Mouse (Mus musculus) heart, embryonic 14.5 days (tissue): ENCODE results near the gene Macf1. TPM values are rescaled to one million over a fixed set of nuclear protein-coding genes. Genes with fewer than 3 reads are reported as not detected.

ENCODE experiments used
- ATAC-seq: fragments of 200-750 bp; cut with Nextera tagmentation; 2 replicates; pipeline ENCODE4 v1.8.0; 2017; ENCODE audit warnings: low read depth, moderate TSS enrichment; ENCODE audit not compliant: insufficient number of reproducible peaks, insufficient read depth, low FRiP score
- H3K27ac ChIP-seq, 2 experiments: fragments of 200-500 bp in 1 of 2; fragments of 300-500 bp in 1 of 2; sonication (generic) in 1 of 2; replicated peaks in 1 of 2; 2 replicates each; pipeline ENCODE4 v1.5.1; 2012 to 2014; ENCODE audit warnings: low read depth in 2 of 2, low read length in 2 of 2, control low read depth in 1 of 2, mild to moderate bottlenecking in 1 of 2, mixed read lengths in 1 of 2; ENCODE audit not compliant: control insufficient read depth in 1 of 2, insufficient read depth in 1 of 2
- H3K27me3 ChIP-seq: fragments of 300-500 bp; sonication (generic); 2 replicates; pipeline ENCODE4 v1.6.1; 2014; ENCODE audit warnings: mild to moderate bottlenecking, low read length, control low read depth; ENCODE audit not compliant: control insufficient read depth, insufficient read depth
- H3K36me3 ChIP-seq: fragments of 300-500 bp; sonication (generic); 2 replicates; pipeline ENCODE4 v1.6.1; 2014; ENCODE audit warnings: mild to moderate bottlenecking, control low read depth, low read length, mixed read lengths; ENCODE audit not compliant: control insufficient read depth, insufficient read depth
- H3K4me1 ChIP-seq, 2 experiments: fragments of 200-500 bp in 1 of 2; fragments of 300-500 bp in 1 of 2; sonication (generic) in 1 of 2; 2 replicates each; pipeline ENCODE4 v1.6.1; 2012 to 2014; ENCODE audit warnings: low read length in 2 of 2, control low read depth in 1 of 2, mixed read lengths in 1 of 2; ENCODE audit not compliant: control insufficient read depth in 2 of 2, insufficient read depth in 2 of 2
- H3K4me2 ChIP-seq: fragments of 300-500 bp; sonication (generic); 2 replicates; pipeline ENCODE4 v1.6.1; 2014; ENCODE audit warnings: mild to moderate bottlenecking, low read length
- H3K4me3 ChIP-seq, 2 experiments: fragments of 200-500 bp in 1 of 2; fragments of 300-500 bp in 1 of 2; sonication (generic) in 1 of 2; 2 replicates each; pipeline ENCODE4 v1.5.1; 2012 to 2014; ENCODE audit warnings: low read length in 2 of 2, mild to moderate bottlenecking in 2 of 2, control low read depth in 1 of 2, low read depth in 1 of 2, moderate library complexity in 1 of 2; ENCODE audit not compliant: control insufficient read depth in 1 of 2, insufficient read depth in 1 of 2
- H3K9ac ChIP-seq: fragments of 300-500 bp; sonication (generic); 2 replicates; pipeline ENCODE4 v1.6.1; 2014; ENCODE audit warnings: mild to moderate bottlenecking, low read length
- H3K9me3 ChIP-seq: fragments of 300-500 bp; sonication (generic); 2 replicates; pipeline ENCODE4 v1.6.1; 2016; ENCODE audit warnings: low read length, control low read depth; ENCODE audit not compliant: control insufficient read depth
- WGBS: fragments of 180-500 bp; shearing (Covaris S2); extraction: QIAGEN DNeasy Blood & Tissue Kit; methylation state at CpG from one replicate; pipeline ENCODE4 v1.1.7; 2014; 5-methylcytosine and 5-hydroxymethylcytosine counted together
- polyA plus RNA-seq: library from polyadenylated mRNA; unstranded; fragments of >200 nt; fragmentation: Nextera tagmentation; extraction: Ambion mirVana; gene quantifications from 2 replicates; pipeline ENCODE4 v1.2.1, GENCODE M21; 2014

The Macf1 gene
- polyA plus RNA-seq, 1 experiment from 2014 or later = 107 TPM

DNA sequence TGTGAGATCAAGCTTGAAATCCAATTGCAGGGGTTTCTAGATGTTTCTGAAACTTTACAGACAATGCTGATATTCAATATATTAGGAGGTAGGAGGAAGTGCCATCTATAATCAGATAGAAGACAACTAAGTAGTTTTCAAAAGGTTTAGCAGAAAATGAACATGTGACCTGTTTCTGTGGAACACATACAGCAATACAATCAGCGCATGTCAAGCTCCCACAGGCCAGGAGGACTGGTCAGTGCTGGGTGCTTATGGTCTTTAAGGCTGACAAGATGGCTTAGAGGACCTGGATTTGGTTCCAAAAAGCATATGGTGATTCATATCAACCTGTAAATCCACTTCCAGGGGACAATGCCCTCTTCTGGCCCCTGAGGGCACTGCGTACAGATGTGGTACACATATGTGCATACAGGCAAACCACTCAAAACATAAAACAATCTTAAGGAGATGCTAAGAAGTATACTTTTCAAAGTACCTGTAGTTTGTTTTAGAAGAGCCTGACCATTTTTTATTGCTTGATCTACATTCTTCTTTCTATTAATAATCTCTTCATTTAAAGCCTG is 288.6 kb downstream of the Macf1 start:
- H3K9me3 ChIP-seq = no peaks in the 10 kb centered on the region
- ATAC-seq = no peak
- H3K4me2 ChIP-seq = no peak overlapping the region
- no peaks in the 10 kb centered on the region for H3K27me3 ChIP-seq
- no peak overlapping the region for H3K9ac ChIP-seq
- H3K4me3 ChIP-seq = no peak overlapping the region
- no peak overlapping the region for H3K27ac ChIP-seq
- WGBS = 99% methylated on average over 2 of the region's 2 CpGs
- H3K4me1 ChIP-seq = peaks cover 0 to 13% of the 10 kb centered on the region in 2 experiments; a peak in 2 of 4 replicates
- peaks cover 97% of the 10 kb centered on the region for H3K36me3 ChIP-seq

DNA sequence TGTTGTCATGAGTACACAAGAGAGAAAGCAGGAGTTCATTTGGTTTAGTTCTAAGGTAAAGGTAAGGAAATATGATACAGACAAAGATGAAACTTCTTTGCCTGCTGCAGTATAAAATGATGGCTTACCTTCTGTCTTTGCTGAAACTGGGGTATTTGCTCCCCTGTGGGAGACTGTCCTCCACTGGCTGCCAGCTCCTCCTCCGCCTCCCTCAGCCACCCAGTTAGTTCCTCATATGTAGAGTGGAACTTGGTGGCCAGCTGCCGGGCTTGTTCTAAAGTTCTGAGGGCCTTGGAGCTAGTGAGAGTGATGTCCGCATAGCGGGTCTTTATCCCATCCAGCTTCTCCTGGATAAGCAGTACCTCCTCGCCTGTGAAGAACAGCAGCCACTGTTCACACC is 289.3 kb downstream of the Macf1 start:
- no peak overlapping the region for H3K27ac ChIP-seq
- no peak for ATAC-seq
- WGBS = 89% methylated on average over 5 of the region's 5 CpGs

DNA sequence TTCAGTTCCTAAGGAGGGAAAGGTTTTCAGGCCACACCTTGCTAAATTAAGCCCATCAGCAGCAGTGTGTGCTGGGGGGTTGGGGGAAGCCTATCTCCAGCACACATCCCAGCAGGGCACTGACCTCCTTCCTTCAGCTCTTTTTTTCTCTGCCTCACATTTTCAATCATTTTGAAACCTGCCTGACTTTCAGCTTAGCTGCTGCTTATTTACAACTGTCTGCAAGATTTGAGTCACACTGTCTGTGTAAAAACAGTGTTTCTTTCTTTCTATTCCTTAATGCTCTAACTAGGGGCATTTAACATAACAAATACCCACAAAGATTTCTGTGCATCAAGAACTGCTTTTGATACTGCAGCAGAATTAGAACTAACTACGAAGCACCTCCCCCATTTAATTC is 289.9 kb downstream of the Macf1 start:
- no peak overlapping the region for H3K4me2 ChIP-seq
- H3K9me3 ChIP-seq = no peaks in the 10 kb centered on the region
- no peak overlapping the region for H3K27ac ChIP-seq
- peaks cover 98% of the 10 kb centered on the region for H3K36me3 ChIP-seq
- no peak for ATAC-seq
- whole genome bisulfite sequencing = 96% methylated on average over 1 of the region's 1 CpGs
- no peak overlapping the region for H3K4me3 ChIP-seq
- no peak overlapping the region for H3K9ac ChIP-seq
- no peaks in the 10 kb centered on the region for H3K27me3 ChIP-seq
- H3K4me1 ChIP-seq = peaks cover 0 to 13% of the 10 kb centered on the region in 2 experiments; a peak in 2 of 4 replicates

More for the DNA sequence above, 289.3 kb downstream of the Macf1 start:
- H3K36me3 ChIP-seq = peaks cover 98% of the 10 kb centered on the region
- no peak overlapping the region for H3K4me2 ChIP-seq
- no peak overlapping the region for H3K9ac ChIP-seq
- H3K9me3 ChIP-seq = no peaks in the 10 kb centered on the region
- no peak overlapping the region for H3K4me3 ChIP-seq
- H3K4me1 ChIP-seq = peaks cover 0 to 13% of the 10 kb centered on the region in 2 experiments; a peak in 2 of 4 replicates
- H3K27me3 ChIP-seq = no peaks in the 10 kb centered on the region

DNA sequence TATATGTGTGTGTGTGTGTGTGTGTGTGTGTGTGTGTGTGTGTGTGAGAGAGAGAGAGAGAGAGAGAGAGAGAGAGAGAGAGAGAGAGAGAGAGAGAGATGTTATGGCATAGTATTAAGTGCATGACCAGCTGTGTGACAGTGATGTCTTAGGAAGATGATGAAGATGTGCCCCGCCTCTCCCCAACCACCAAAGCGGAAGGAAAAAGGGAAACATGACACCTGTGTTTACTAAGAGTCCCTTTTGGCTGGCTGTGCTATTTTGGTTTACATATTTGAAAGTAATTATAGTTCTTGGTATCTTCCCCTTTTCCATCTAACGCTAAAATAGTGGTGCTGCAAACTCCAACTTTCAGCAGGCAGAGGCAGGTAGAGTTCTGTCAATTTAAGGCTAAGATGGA is 291.2 kb downstream of the Macf1 start:
- ATAC-seq = no peak
- 94% methylated on average over 3 of the region's 3 CpGs for WGBS
- Histone ChIP-seq H3K4me2 (no peak overlapping the region), H3K4me3 (no peak overlapping the region), H3K9ac (no peak overlapping the region), H3K9me3 (no peaks in the 10 kb centered on the region), H3K27ac (no peak overlapping the region), H3K36me3 (peaks cover 98% of the 10 kb centered on the region), H3K27me3 (no peaks in the 10 kb centered on the region), H3K4me1 (peaks cover 0 to 10% of the 10 kb centered on the region in 2 experiments; a peak in 2 of 4 replicates)

DNA sequence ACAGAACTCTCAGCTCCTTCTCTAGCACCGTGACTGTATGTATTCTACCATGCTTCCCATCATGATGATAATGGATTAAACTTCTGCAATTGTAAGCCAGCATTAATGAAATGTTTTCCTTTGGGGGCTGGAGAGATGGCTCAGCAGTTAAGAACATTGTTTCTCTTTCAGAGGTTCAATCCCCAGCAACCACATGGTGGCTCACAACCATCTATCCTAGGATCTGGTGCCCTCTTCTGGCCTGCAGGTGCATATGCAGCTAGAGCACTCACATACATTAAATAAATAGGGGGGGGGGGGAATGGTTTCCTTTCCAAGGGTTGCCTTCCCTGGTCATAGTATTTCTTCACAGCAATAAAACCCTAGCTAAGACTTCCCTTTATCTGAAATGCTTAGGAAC is 292.0 kb downstream of the Macf1 start:
- 97% methylated on average over 1 of the region's 1 CpGs for WGBS
- Histone ChIP-seq H3K27ac (no peak overlapping the region), H3K4me1 (peaks cover 0 to 3% of the 10 kb centered on the region in 2 experiments; a peak in 1 of 4 replicates), H3K4me2 (no peak overlapping the region), H3K9ac (no peak overlapping the region), H3K4me3 (no peak overlapping the region), H3K36me3 (peaks cover 98% of the 10 kb centered on the region), H3K27me3 (no peaks in the 10 kb centered on the region), H3K9me3 (no peaks in the 10 kb centered on the region)
- ATAC-seq = no peak

DNA sequence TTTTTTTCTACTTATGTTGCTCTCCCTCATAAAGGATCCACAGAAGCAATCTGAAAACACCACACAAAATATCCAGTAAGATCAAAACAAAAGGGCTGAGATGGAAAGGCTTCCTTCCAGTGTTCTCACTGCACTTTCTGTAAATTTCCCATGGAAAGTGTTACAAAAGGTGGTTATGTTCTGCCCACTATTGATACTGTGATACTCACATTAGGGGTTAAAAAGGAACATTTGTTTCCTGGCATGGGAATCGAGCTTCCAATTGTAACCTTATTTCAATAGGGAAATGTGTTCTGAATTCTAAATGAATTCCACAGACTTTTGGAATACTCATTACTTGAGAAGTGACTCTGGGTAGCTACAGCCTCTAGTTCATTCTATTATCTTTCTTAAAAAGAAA is 299.1 kb downstream of the Macf1 start:
- 86% methylated on average over 1 of the region's 1 CpGs for WGBS
- Histone ChIP-seq H3K27ac (no peak overlapping the region), H3K4me3 (no peak overlapping the region), H3K36me3 (peaks cover 100% of the 10 kb centered on the region), H3K9me3 (no peaks in the 10 kb centered on the region), H3K4me1 (no peaks in the 10 kb centered on the region), H3K4me2 (no peak overlapping the region), H3K27me3 (no peaks in the 10 kb centered on the region), H3K9ac (no peak overlapping the region)
- ATAC-seq = no peak

DNA sequence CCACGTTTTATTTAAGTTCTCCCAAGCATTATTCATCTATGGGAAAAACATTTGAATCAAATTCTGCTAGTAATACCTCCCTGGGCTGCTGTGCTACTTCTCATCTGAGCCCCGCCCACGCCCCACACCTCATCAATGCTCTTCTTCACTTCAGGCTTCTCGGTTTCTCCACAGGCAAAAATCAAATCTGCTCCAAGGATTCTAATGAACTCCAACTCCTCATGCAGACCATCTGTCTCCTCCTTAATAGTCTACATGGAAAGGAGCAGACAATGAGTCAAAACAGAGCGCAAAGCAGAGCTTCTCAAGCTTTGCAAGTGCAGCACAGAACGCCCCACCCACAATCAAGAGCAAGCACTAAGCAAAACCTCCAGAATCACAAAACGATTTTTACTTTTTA is 301.0 kb downstream of the Macf1 start:
- H3K27ac ChIP-seq = no peak overlapping the region
- H3K9me3 ChIP-seq = no peaks in the 10 kb centered on the region
- no peak for ATAC-seq
- peaks cover 98% of the 10 kb centered on the region for H3K36me3 ChIP-seq
- H3K4me1 ChIP-seq = no peaks in the 10 kb centered on the region
- H3K9ac ChIP-seq = no peak overlapping the region
- WGBS = 89% methylated on average over 7 of the region's 7 CpGs
- no peak overlapping the region for H3K4me3 ChIP-seq
- H3K4me2 ChIP-seq = no peak overlapping the region
- no peaks in the 10 kb centered on the region for H3K27me3 ChIP-seq

DNA sequence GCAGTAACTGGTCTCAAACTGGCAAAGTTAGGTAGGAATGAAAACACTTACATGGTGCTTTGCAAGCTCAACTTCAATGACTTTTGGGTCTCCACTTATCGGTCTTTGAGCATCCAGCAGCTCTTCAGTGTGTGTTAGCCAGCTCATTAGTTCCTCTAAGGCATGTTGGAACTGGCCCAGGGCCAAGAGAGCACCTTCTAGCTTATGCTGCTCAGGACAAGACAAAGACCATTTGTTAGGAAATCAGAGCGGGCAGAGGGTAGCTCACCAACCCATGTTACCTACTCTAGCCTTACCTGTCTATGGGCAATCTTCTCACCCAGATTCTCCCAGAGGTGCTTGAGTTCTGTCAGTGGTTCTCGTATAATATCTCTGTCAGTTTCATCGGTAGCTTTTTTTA is 302.1 kb downstream of the Macf1 start:
- Histone ChIP-seq H3K4me1 (no peaks in the 10 kb centered on the region), H3K36me3 (peaks cover 98% of the 10 kb centered on the region), H3K9me3 (no peaks in the 10 kb centered on the region), H3K4me3 (no peak overlapping the region), H3K9ac (no peak overlapping the region), H3K27me3 (no peaks in the 10 kb centered on the region), H3K4me2 (no peak overlapping the region), H3K27ac (no peak overlapping the region)
- WGBS = 91% methylated on average over 4 of the region's 4 CpGs
- no peak for ATAC-seq
